Mouse (Mus musculus): ENCODE data around the gene Adap1. TPM values are rescaled to one million over a fixed set of nuclear protein-coding genes. Genes with fewer than 3 reads are reported as not detected.

The Adap1 gene
- polyA plus RNA-seq, 1 experiment from 2014 or later, result 2.3 TPM

DNA sequence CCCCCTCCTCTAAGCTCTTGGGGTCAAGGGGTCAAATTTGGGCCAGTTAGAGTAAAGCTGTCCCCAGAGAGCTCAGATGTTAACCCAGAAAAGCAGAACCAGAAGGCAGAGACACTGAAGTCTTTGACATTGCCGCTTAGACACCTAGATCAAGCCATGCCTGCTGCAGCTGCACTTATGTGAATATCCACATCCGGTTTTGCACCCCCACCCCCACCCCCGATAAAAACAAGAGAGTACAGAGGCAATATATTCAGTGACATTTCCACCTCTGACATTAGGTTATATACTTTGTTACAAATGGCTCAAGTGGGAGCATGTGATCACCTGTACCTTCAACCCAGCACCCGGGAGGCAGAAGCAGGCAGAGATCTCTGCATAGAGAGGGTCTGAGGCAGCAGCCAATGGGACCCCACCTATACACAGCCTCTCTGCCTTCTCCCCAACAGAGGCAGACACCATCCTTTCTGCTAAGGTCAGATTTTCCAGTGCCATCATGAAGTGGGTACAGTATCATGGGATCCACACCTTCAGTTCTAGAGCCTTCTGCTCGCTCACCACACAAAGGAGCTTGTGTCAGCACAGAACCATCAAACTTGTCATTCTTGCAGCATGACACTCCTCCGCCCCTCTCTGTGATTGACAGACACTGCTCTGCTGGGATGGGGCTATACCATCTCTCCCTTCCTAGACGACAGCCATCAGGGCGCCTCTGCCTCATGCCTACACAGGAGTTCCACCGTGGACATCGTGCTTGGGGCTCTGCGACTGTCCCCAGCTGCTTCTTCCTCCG, 34.8 kb downstream of the Adap1 start:
- no peak for ATAC-seq (ENCODE audit: insufficient number of reproducible peaks, insufficient read depth, low FRiP score, low read depth)

DNA sequence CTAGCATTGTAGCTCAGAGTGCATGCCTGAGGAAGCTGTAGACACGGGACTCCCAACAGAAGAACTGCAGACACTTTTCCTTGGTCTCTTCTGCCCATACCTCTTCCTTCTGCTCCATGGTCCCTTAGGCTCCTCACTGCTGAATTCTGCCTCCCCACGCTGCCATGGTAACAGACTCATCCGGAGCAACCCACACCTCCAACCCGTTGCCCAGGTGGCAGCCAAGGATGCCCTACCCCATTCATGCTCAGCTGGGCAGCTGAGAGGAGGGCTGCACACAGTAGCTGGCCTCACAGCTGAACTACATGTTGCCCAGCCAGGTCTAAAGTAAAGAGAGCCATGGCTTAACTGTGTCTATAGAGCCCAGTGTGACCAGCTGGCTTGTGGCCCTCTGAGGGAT, 36.8 kb downstream of the Adap1 start:
- Histone ChIP-seq H3K27ac (ENCODE audit: low read length) (no peak overlapping the region), H3K4me1 (ENCODE audit: control insufficient read depth, insufficient read depth, low read length) (peaks cover 10% of the 10 kb centered on the region; the same call in 1 of the 2 replicates), H3K4me3 (ENCODE audit: low read depth, low read length) (no peak overlapping the region), H3K9ac (replicated peaks; ENCODE audit: low read depth, low read length) (no peak overlapping the region), H3K4me2 (replicated peaks; ENCODE audit: low read depth, low read length) (no peak overlapping the region), H3K36me3 (ENCODE audit: control insufficient read depth, insufficient read depth, low read length) (no peaks in the 10 kb centered on the region), H3K27me3 (ENCODE audit: control insufficient read depth, insufficient read depth, low read length) (no peaks in the 10 kb centered on the region), H3K9me3 (ENCODE audit: control insufficient read depth, low read depth, low read length) (no peaks in the 10 kb centered on the region)
- no peak for ATAC-seq (ENCODE audit: insufficient number of reproducible peaks, insufficient read depth, low FRiP score, low read depth)
- WGBS, result 78% methylated on average over 4 of the region's 4 CpGs

More for the DNA sequence above, 34.8 kb downstream of the Adap1 start:
- WGBS, result 80% methylated on average over 12 of the region's 12 CpGs
- Histone ChIP-seq H3K27me3 (ENCODE audit: control insufficient read depth, insufficient read depth, low read length) (no peaks in the 10 kb centered on the region), H3K9me3 (ENCODE audit: control insufficient read depth, low read depth, low read length) (no peaks in the 10 kb centered on the region), H3K4me2 (replicated peaks; ENCODE audit: low read depth, low read length) (no peak overlapping the region), H3K4me3 (ENCODE audit: low read depth, low read length) (no peak overlapping the region), H3K9ac (replicated peaks; ENCODE audit: low read depth, low read length) (no peak overlapping the region), H3K27ac (ENCODE audit: low read length) (no peak overlapping the region), H3K4me1 (ENCODE audit: control insufficient read depth, insufficient read depth, low read length) (peaks cover 10% of the 10 kb centered on the region; the same call in 1 of the 2 replicates), H3K36me3 (ENCODE audit: control insufficient read depth, insufficient read depth, low read length) (no peaks in the 10 kb centered on the region)

- WGBS, result 89% methylated on average over 4 of the region's 4 CpGs
These were observed 37.6 kb downstream of the Adap1 start for GRCm38 (mm10) chr5:139287787-139288186.

DNA sequence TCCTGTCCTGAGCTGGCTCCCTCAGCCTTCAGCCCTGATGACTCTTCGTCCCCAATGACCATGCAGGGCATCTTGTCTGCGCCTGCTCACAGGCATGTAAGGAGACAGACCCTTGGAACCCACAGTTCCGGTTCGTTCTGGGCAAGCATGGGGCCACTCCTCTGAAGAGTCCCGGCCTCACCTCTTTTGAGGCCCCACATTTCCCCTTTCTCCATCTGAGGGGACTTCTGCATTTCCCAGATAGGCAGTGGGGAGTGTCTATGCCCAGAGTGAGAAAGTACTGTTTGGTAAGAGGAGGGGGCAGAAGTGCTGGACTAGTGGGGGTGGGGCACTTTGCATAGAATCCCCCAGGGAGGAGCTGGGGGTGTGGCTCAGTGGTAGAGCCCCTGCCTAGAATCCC, 38.3 kb downstream of the Adap1 start:
- Histone ChIP-seq H3K27ac (ENCODE audit: low read length) (no peak overlapping the region), H3K4me3 (ENCODE audit: low read depth, low read length) (no peak overlapping the region), H3K4me2 (replicated peaks; ENCODE audit: low read depth, low read length) (no peak overlapping the region), H3K36me3 (ENCODE audit: control insufficient read depth, insufficient read depth, low read length) (no peaks in the 10 kb centered on the region), H3K27me3 (ENCODE audit: control insufficient read depth, insufficient read depth, low read length) (no peaks in the 10 kb centered on the region), H3K9ac (replicated peaks; ENCODE audit: low read depth, low read length) (no peak overlapping the region), H3K4me1 (ENCODE audit: control insufficient read depth, insufficient read depth, low read length) (peaks cover 10% of the 10 kb centered on the region; the same call in 1 of the 2 replicates), H3K9me3 (ENCODE audit: control insufficient read depth, low read depth, low read length) (no peaks in the 10 kb centered on the region)
- 82% methylated on average over 5 of the region's 5 CpGs for WGBS
- no peak for ATAC-seq (ENCODE audit: insufficient number of reproducible peaks, insufficient read depth, low FRiP score, low read depth)

More at GRCm38 (mm10) chr5:139287787-139288186, 37.6 kb downstream of the Adap1 start:
- no peaks in the 10 kb centered on the region for H3K9me3 ChIP-seq (ENCODE audit: control insufficient read depth, low read depth, low read length)
- no peak for ATAC-seq (ENCODE audit: insufficient number of reproducible peaks, insufficient read depth, low FRiP score, low read depth)
- H3K27ac ChIP-seq (ENCODE audit: low read length), result no peak overlapping the region
- no peak overlapping the region for H3K4me2 ChIP-seq (replicated peaks; ENCODE audit: low read depth, low read length)
- no peak overlapping the region for H3K9ac ChIP-seq (replicated peaks; ENCODE audit: low read depth, low read length)
- no peak overlapping the region for H3K4me3 ChIP-seq (ENCODE audit: low read depth, low read length)
- H3K4me1 ChIP-seq (ENCODE audit: control insufficient read depth, insufficient read depth, low read length), result peaks cover 10% of the 10 kb centered on the region; the same call in 1 of the 2 replicates
- H3K36me3 ChIP-seq (ENCODE audit: control insufficient read depth, insufficient read depth, low read length), result no peaks in the 10 kb centered on the region
- no peaks in the 10 kb centered on the region for H3K27me3 ChIP-seq (ENCODE audit: control insufficient read depth, insufficient read depth, low read length)

- Histone ChIP-seq H3K4me2 (replicated peaks; ENCODE audit: low read depth, low read length) (no peak overlapping the region), H3K4me1 (ENCODE audit: control insufficient read depth, insufficient read depth, low read length) (peaks cover 10% of the 10 kb centered on the region; the same call in 1 of the 2 replicates), H3K36me3 (ENCODE audit: control insufficient read depth, insufficient read depth, low read length) (no peaks in the 10 kb centered on the region), H3K9ac (replicated peaks; ENCODE audit: low read depth, low read length) (0 out of 2 replicates have a peak overlapping the region, but pooled peaks have one; percentile 10), H3K4me3 (ENCODE audit: low read depth, low read length) (no peak overlapping the region), H3K27me3 (ENCODE audit: control insufficient read depth, insufficient read depth, low read length) (no peaks in the 10 kb centered on the region), H3K27ac (ENCODE audit: low read length) (0 out of 2 replicates have a peak overlapping the region, but pooled peaks have one; percentile 10), H3K9me3 (ENCODE audit: control insufficient read depth, low read depth, low read length) (no peaks in the 10 kb centered on the region)
- WGBS, result 39% methylated on average over 14 of the region's 14 CpGs
- ATAC-seq (ENCODE audit: insufficient number of reproducible peaks, insufficient read depth, low FRiP score, low read depth), result 0 out of 2 replicates have a peak, but pooled peaks have one; percentile 3
These were observed 39.1 kb downstream of the Adap1 start for GRCm38 (mm10) chr5:139286142-139286941.

GRCm38 (mm10) chr5:139285383-139286067, 39.9 kb downstream of the Adap1 start:
- H3K27ac ChIP-seq (ENCODE audit: low read length), result no peak overlapping the region

GRCm38 (mm10) chr5:139283460-139284180, 41.8 kb downstream of the Adap1 start:
- Histone ChIP-seq H3K9me3 (ENCODE audit: control insufficient read depth, low read depth, low read length) (no peaks in the 10 kb centered on the region), H3K27me3 (ENCODE audit: control insufficient read depth, insufficient read depth, low read length) (no peaks in the 10 kb centered on the region), H3K27ac (ENCODE audit: low read length) (no peak overlapping the region), H3K4me1 (ENCODE audit: control insufficient read depth, insufficient read depth, low read length) (peaks cover 10% of the 10 kb centered on the region; the same call in 1 of the 2 replicates), H3K4me2 (replicated peaks; ENCODE audit: low read depth, low read length) (no peak overlapping the region), H3K9ac (replicated peaks; ENCODE audit: low read depth, low read length) (no peak overlapping the region), H3K4me3 (ENCODE audit: low read depth, low read length) (no peak overlapping the region), H3K36me3 (ENCODE audit: control insufficient read depth, insufficient read depth, low read length) (no peaks in the 10 kb centered on the region)
- no peak for ATAC-seq (ENCODE audit: insufficient number of reproducible peaks, insufficient read depth, low FRiP score, low read depth)
- WGBS, result 94% methylated on average over 14 of the region's 14 CpGs

More at GRCm38 (mm10) chr5:139285383-139286067, 39.9 kb downstream of the Adap1 start:
- no peaks in the 10 kb centered on the region for H3K9me3 ChIP-seq (ENCODE audit: control insufficient read depth, low read depth, low read length)
- no peaks in the 10 kb centered on the region for H3K36me3 ChIP-seq (ENCODE audit: control insufficient read depth, insufficient read depth, low read length)
- no peak overlapping the region for H3K4me3 ChIP-seq (ENCODE audit: low read depth, low read length)
- peaks cover 10% of the 10 kb centered on the region; the same call in 1 of the 2 replicates for H3K4me1 ChIP-seq (ENCODE audit: control insufficient read depth, insufficient read depth, low read length)
- no peak overlapping the region for H3K4me2 ChIP-seq (replicated peaks; ENCODE audit: low read depth, low read length)
- H3K27me3 ChIP-seq (ENCODE audit: control insufficient read depth, insufficient read depth, low read length), result no peaks in the 10 kb centered on the region
- 0 out of 2 replicates have a peak overlapping the region, but pooled peaks have one; percentile 10 for H3K9ac ChIP-seq (replicated peaks; ENCODE audit: low read depth, low read length)
- ATAC-seq (ENCODE audit: insufficient number of reproducible peaks, insufficient read depth, low FRiP score, low read depth), result 0 out of 2 replicates have a peak, but pooled peaks have one; percentile 20
- WGBS, result 48% methylated on average over 8 of the region's 8 CpGs

Measured in stomach, embryonic 14.5 days (tissue).